Comparison of ENCODE assay signal across 15 mouse cellular contexts in genomic region chr4:137699264-137700211, GRCm38 (mm10). TPM values are rescaled to one million over a fixed set of nuclear protein-coding genes. Genes with fewer than 3 reads are reported as not detected.
A peak's percentile ranks its signal among the peaks of the same experiment; 100 is the strongest.
DNase-seq lines count a peak whose midpoint lies in the region; TF ChIP-seq lines count a peak whose summit lies in the region.
"Had no signal": no experiment of that assay in that cellular context is flagged by ENCODE, and none has a peak within 500 bp of the region (broad histone marks: within the 10 kb centered on the region; RNA-seq: fewer than 3 reads in every experiment).

No protein-coding gene starts in this region.

- peaks cover 37% of the 10 kb centered on the region for H3K4me1 ChIP-seq in limb, embryonic 10.5 days

- WGBS in limb, embryonic 10.5 days = 73% methylated on average over 21 of the region's 21 CpGs

- H3K4me3 ChIP-seq in left cerebral cortex, adult 2 months = no peak overlapping the region
- H3K4me3 ChIP-seq in limb, embryonic 10.5 days = no peak overlapping the region
- H3K4me3 ChIP-seq: embryonic facial prominence, embryonic 13.5 days; forebrain, embryonic 12.5 days; heart, embryonic 12.5 days had no signal

- TF ChIP-seq CTCF in left cerebral cortex, adult 2 months (IDR thresholded peaks at IDR 0.05) = no peak

- H3K27me3 ChIP-seq in limb, embryonic 10.5 days (ENCODE audit: low read depth, poor library complexity, severe bottlenecking) = no peaks in the 10 kb centered on the region; the same call in 1 of the 2 replicates
- H3K27me3 ChIP-seq: embryonic facial prominence, embryonic 13.5 days; forebrain, embryonic 12.5 days had no signal

- H3K9me3 ChIP-seq in limb, embryonic 10.5 days (replicated peaks) = no peaks in the 10 kb centered on the region
- H3K9me3 ChIP-seq: embryonic facial prominence, embryonic 13.5 days; forebrain, embryonic 12.5 days; G1E; heart, embryonic 12.5 days had no signal

- H3K27ac ChIP-seq in left cerebral cortex, adult 2 months = peak overlapping the region; percentile 53; the same call in 1 of the 2 replicates
- H3K27ac ChIP-seq in limb, embryonic 10.5 days = 0 out of 2 replicates have a peak overlapping the region, but pooled peaks have one; percentile 7
- H3K27ac ChIP-seq: embryonic facial prominence, embryonic 13.5 days; forebrain, embryonic 12.5 days; hindbrain, embryonic 14.5 days had no signal

- peak; percentile 70 for DNase-seq in cerebellum, adult 11-12 months
- DNase-seq in cerebellum, postnatal 4 days (ENCODE audit: low spot score in 2 of 2) = no peak
- DNase-seq in left cerebral cortex, adult 2 months (ENCODE audit: extremely low spot score in 1 of 2, low spot score in 2 of 2) = no peak
- no peak for DNase-seq in left cerebral cortex, adult 18-20 months (ENCODE audit: low spot score in 2 of 2)
- peak; percentile 58 for DNase-seq in adrenal gland, postnatal 25 days
- no peak for DNase-seq in limb, embryonic 10.5 days (ENCODE audit: low spot score)
- DNase-seq in frontal cortex, postnatal 14 days (ENCODE audit: low spot score in 2 of 2) = no peak
- no peak for DNase-seq in left cerebral cortex, adult 11 months (ENCODE audit: low spot score)
- DNase-seq: gastrocnemius, postnatal 14 days; liver had no signal

- H3K36me3 ChIP-seq in limb, embryonic 10.5 days = no peaks in the 10 kb centered on the region
- H3K36me3 ChIP-seq: embryonic facial prominence, embryonic 13.5 days; forebrain, embryonic 12.5 days; G1E; heart, embryonic 12.5 days had no signal

- intact Hi-C loops in left cerebral cortex, adult 2 months (cut with DNase I) = no loop called here

RNA-seq across cellular contexts. Expression of gene Rap1gap, which starts 35.0 kb away (rescaled TPM):
- total RNA-seq in left cerebral cortex, adult 2 months (2021) = 100 to 1,000 TPM; 267 to 315 TPM
- total RNA-seq in left cerebral cortex, adult 18-20 months (2021) = 100 to 1,000 TPM; 289 to 307 TPM
- 97.3 and 130 TPM in 2 replicates for total RNA-seq in adrenal gland, postnatal 25 days (2021)
- polyA plus RNA-seq in limb, embryonic 10.5 days (2016; fragmentation: Nextera tagmentation; extraction: Ambion mirVana) = 2.8 and 4.2 TPM in 2 replicates
- total RNA-seq: G1E had no signal
- polyA plus RNA-seq: G1E had no signal

Comparison
In these comparisons a context has a peak if more than half of its experiments do, and no peak if none do; other contexts are left out.
1. DNase-seq: peak in cerebellum, adult 11-12 months (single experiment) and adrenal gland, postnatal 25 days (single experiment); none in cerebellum, postnatal 4 days (0 of 2), left cerebral cortex, adult 2 months (0 of 2), left cerebral cortex, adult 18-20 months (0 of 2), limb, embryonic 10.5 days (single experiment), frontal cortex, postnatal 14 days (0 of 2) and left cerebral cortex, adult 11 months (single experiment).